Mouse (Mus musculus) hindbrain, embryonic 11.5 days (tissue): Measurements from ENCODE around the gene Hsh2d. TPM values are rescaled to one million over a fixed set of nuclear protein-coding genes. Genes with fewer than 3 reads are reported as not detected.

Experiments used
- polyA plus RNA-seq: library from polyadenylated mRNA; unstranded; fragments of >200 nt; fragmentation: Nextera tagmentation; extraction: Ambion mirVana; gene quantifications from 2 replicates; pipeline ENCODE4 v1.2.1, GENCODE M21; 2014

Hsh2d gene
- polyA plus RNA-seq, 1 experiment from 2014 or later, result not detected

Other genes starting within 250 kb of the Hsh2d start
- 21.4 and 27.0 TPM in 2 replicates for gene Zfp961, start 238.6 kb upstream of the Hsh2d start, polyA plus RNA-seq
- 0.56 and 0.94 TPM in 2 replicates for gene Cyp4f18, start 180.0 kb upstream of the Hsh2d start, polyA plus RNA-seq
- gene Olfr372, start 148.4 kb upstream of the Hsh2d start, polyA plus RNA-seq, result not detected in 2 replicates
- not detected in 2 replicates for gene Olfr373, start 106.5 kb upstream of the Hsh2d start, polyA plus RNA-seq
- gene Olfr374, start 82.6 kb upstream of the Hsh2d start, polyA plus RNA-seq, result not detected in 2 replicates
- 567 and 576 TPM in 2 replicates for gene Tpm4, start 54.7 kb upstream of the Hsh2d start, polyA plus RNA-seq
- gene Rab8a, start 28.4 kb upstream of the Hsh2d start, polyA plus RNA-seq, result 94.2 and 101 TPM in 2 replicates
- gene Cib3, start 23.2 kb downstream of the Hsh2d start, polyA plus RNA-seq, result not detected in 2 replicates
- gene Gm11034, start 24.0 kb downstream of the Hsh2d start, polyA plus RNA-seq, result not detected in 2 replicates
- 75.9 and 78.9 TPM in 2 replicates for gene Fam32a, start 30.1 kb downstream of the Hsh2d start, polyA plus RNA-seq
- gene Ap1m1, start 50.4 kb downstream of the Hsh2d start, polyA plus RNA-seq, result 174 and 175 TPM in 2 replicates
- 32.2 and 35.1 TPM in 2 replicates for gene Gm10282, start 115.6 kb downstream of the Hsh2d start, polyA plus RNA-seq
- 4.4 and 4.8 TPM in 2 replicates for gene Klf2, start 129.4 kb downstream of the Hsh2d start, polyA plus RNA-seq
- gene Eps15l1, start 231.8 kb downstream of the Hsh2d start, polyA plus RNA-seq, result 73.4 and 75.9 TPM in 2 replicates